8 mouse cellular contexts compared by ENCODE assay signal in genomic region chr16:33829842-33830511, GRCm38 (mm10). TPM values are rescaled to one million over a fixed set of nuclear protein-coding genes. Genes with fewer than 3 reads are reported as not detected.
DNase-seq lines count a peak whose midpoint lies in the region; ATAC-seq and TF ChIP-seq lines count a peak whose summit lies in the region.

No protein-coding gene starts in this region.

- peaks cover 13% of the 10 kb centered on the region for H3K27me3 ChIP-seq in spleen, adult 2 months (ENCODE audit: control insufficient read depth, insufficient read depth, low read length)
- H3K27me3 ChIP-seq in liver, embryonic 11.5 days (replicated peaks; ENCODE audit: control insufficient read depth, insufficient read depth, low read length), result peaks cover 51% of the 10 kb centered on the region
- H3K27me3 ChIP-seq in midbrain, embryonic 16.5 days (ENCODE audit: control insufficient read depth, insufficient read depth, low read depth, low read length), result peaks cover 31% of the 10 kb centered on the region

- no peak for TF ChIP-seq POLR2A in spleen, adult 2 months (IDR thresholded peaks at IDR 0.05; ENCODE audit: low read depth, low read length)

- H3K9ac ChIP-seq in liver, embryonic 11.5 days (ENCODE audit: low read depth, low read length), result peak overlapping the region; percentile 64
- peak overlapping the region; percentile 66 for H3K9ac ChIP-seq in midbrain, embryonic 16.5 days (ENCODE audit: low read depth, low read length)

- WGBS in spleen, adult 2 months, result under 1% methylated on average over 76 of the region's 76 CpGs
- WGBS in liver, embryonic 11.5 days, result under 1% methylated on average over 70 of the region's 76 CpGs
- under 1% methylated on average over 66 of the region's 76 CpGs for WGBS in midbrain, embryonic 16.5 days

- peak overlapping the region; percentile 65 for H3K4me3 ChIP-seq in spleen, adult 2 months (ENCODE audit: extremely low read depth, insufficient read depth, insufficient read length)
- H3K4me3 ChIP-seq in liver, embryonic 11.5 days (ENCODE audit: low read depth, low read length), result peak overlapping the region; percentile 73
- peak overlapping the region; percentile 71 for H3K4me3 ChIP-seq in midbrain, embryonic 16.5 days (ENCODE audit: low read depth, low read length)

- DNase-seq in spleen, adult 2 months (ENCODE audit: low read depth in 1 of 2, low spot score in 2 of 2), result peak in 1 of 2 experiments; percentile 16
- DNase-seq in spleen, postnatal 14 days (ENCODE audit: low spot score in 2 of 2), result no peak
- DNase-seq in cerebellum, postnatal 14 days, result peak; percentile 29 to 44
- peak; percentile 36 to 58 for DNase-seq in gastrocnemius, postnatal 4 days (ENCODE audit: low spot score in 2 of 2)
- peak; percentile 57 for DNase-seq in liver, embryonic 11.5 days (ENCODE audit: low spot score)
- DNase-seq in thymus, postnatal 25 days, result peak; percentile 50

- peaks cover 5% of the 10 kb centered on the region; the same call in 1 of the 2 replicates for H3K4me1 ChIP-seq in spleen, adult 2 months (ENCODE audit: control insufficient read depth, insufficient read depth, insufficient read length)
- peaks cover 18% of the 10 kb centered on the region for H3K4me1 ChIP-seq in liver, embryonic 11.5 days (replicated peaks; ENCODE audit: control insufficient read depth, insufficient read depth, low read length)
- H3K4me1 ChIP-seq in midbrain, embryonic 16.5 days (ENCODE audit: control insufficient read depth, insufficient read depth, low read length), result peaks cover 17% of the 10 kb centered on the region

- H3K9me3 ChIP-seq in liver, embryonic 11.5 days (ENCODE audit: control insufficient read depth, low read length), result no peaks in the 10 kb centered on the region
- H3K9me3 ChIP-seq in midbrain, embryonic 16.5 days (replicated peaks; ENCODE audit: control insufficient read depth, low read length, poor library complexity, severe bottlenecking), result no peaks in the 10 kb centered on the region

- no peak for TF ChIP-seq CTCF in spleen, adult 2 months (IDR thresholded peaks at IDR 0.05; ENCODE audit: extremely low read depth, insufficient read depth, insufficient read length, insufficient replicate concordance)

- H3K36me3 ChIP-seq in spleen, adult 2 months (ENCODE audit: control insufficient read depth, insufficient read depth, low read length), result no peaks in the 10 kb centered on the region
- H3K36me3 ChIP-seq in liver, embryonic 11.5 days (ENCODE audit: control insufficient read depth, insufficient read depth, low read length), result no peaks in the 10 kb centered on the region
- no peaks in the 10 kb centered on the region for H3K36me3 ChIP-seq in midbrain, embryonic 16.5 days (ENCODE audit: control insufficient read depth, insufficient read depth, low read length)

- no peak overlapping the region for H3K27ac ChIP-seq in spleen, adult 2 months (ENCODE audit: insufficient read depth, low read length)
- peak overlapping the region; percentile 49; the same call in 1 of the 2 replicates for H3K27ac ChIP-seq in liver, embryonic 11.5 days (ENCODE audit: low read depth, low read length)
- peak overlapping the region; percentile 44; the same call in 1 of the 2 replicates for H3K27ac ChIP-seq in midbrain, embryonic 16.5 days (ENCODE audit: low read length)

- ATAC-seq in inflammation-experienced regulatory T-cells, adult 6 months, result peak; percentile 57
- ATAC-seq in liver, embryonic 11.5 days (replicated peaks; ENCODE audit: low FRiP score), result peak; percentile 39
- peak; percentile 63 for ATAC-seq in midbrain, embryonic 16.5 days

- peak overlapping the region; percentile 80 for H3K4me2 ChIP-seq in liver, embryonic 11.5 days
- H3K4me2 ChIP-seq in midbrain, embryonic 16.5 days (ENCODE audit: low read length), result peak overlapping the region; percentile 100

RNA-seq across cellular contexts. Expression of gene Itgb5, which starts 0.5 kb away (rescaled TPM):
- polyA plus RNA-seq in spleen, adult 2 months (2012; rRNA removed), result 31.2 and 36.4 TPM in 2 replicates
- 10 to 100 TPM; 50.2 to 56.0 TPM for total RNA-seq in gastrocnemius, postnatal 4 days (2021)
- polyA plus RNA-seq in inflammation-experienced regulatory T-cells, adult 6 months (2017; shearing (Covaris generic)), result 1 to 10 TPM; 1.3 to 2.8 (median 1.7) TPM
- 24.8 and 25.0 TPM in 2 replicates for polyA plus RNA-seq in liver, embryonic 11.5 days (2014; fragmentation: Nextera tagmentation; extraction: Ambion mirVana)
- 13.5 and 15.1 TPM in 2 replicates for polyA plus RNA-seq in midbrain, embryonic 16.5 days (2015; fragmentation: Nextera tagmentation; extraction: Ambion mirVana)

RNA-seq across cellular contexts. Expression of gene Muc13, which starts 36.1 kb away (rescaled TPM):
- 2.6 and 2.8 TPM in 2 replicates for polyA plus RNA-seq in spleen, adult 2 months (2012; rRNA removed)
- under 1 TPM; 0.10 to 0.16 TPM for total RNA-seq in gastrocnemius, postnatal 4 days (2021)
- under 1 TPM in 1 of 3 experiments, not detected in 2; 0.78 TPM for polyA plus RNA-seq in inflammation-experienced regulatory T-cells, adult 6 months (2017; shearing (Covaris generic))
- 10.1 and 10.4 TPM in 2 replicates for polyA plus RNA-seq in liver, embryonic 11.5 days (2014; fragmentation: Nextera tagmentation; extraction: Ambion mirVana)
- not detected in 2 replicates for polyA plus RNA-seq in midbrain, embryonic 16.5 days (2015; fragmentation: Nextera tagmentation; extraction: Ambion mirVana)

Comparison
In these comparisons a context has a peak if more than half of its experiments do, and no peak if none do; other contexts are left out.
1. DNase-seq: peak in cerebellum, postnatal 14 days (2 of 2), gastrocnemius, postnatal 4 days (2 of 2), liver, embryonic 11.5 days (single experiment) and thymus, postnatal 25 days (single experiment); none in spleen, postnatal 14 days (0 of 2).
2. Peak in every context shown above with its lines, with median percentiles within 50 percentile points of each other: H3K4me3 ChIP-seq and ATAC-seq.